Mouse (Mus musculus): ENCODE measurements at regions not wholly inside any gene's neighbourhood (a gene's known extent, or its start where the extent isn't known, plus 50 kb on each side); places are given as distances from the start of the nearest gene placed in this dataset.
"Not testable (repeated sequence)": the region's sequence is repeated elsewhere in the genome, so short reads cannot be mapped to it uniquely, and the experiment has no call there.

GRCm38 (mm10) chr1:141716953-141717352, 1471.0 kb downstream of the Kcnt2 start:
- DNase-seq (ENCODE audit: low spot score in 2 of 2), result no peak

GRCm38 (mm10) chr1:141717510-141717909, 1471.6 kb downstream of the Kcnt2 start:
- no peak for DNase-seq (ENCODE audit: low spot score in 2 of 2)

- DNase-seq (ENCODE audit: low spot score in 2 of 2), result peak in 1 of 2 experiments; percentile 1
These were observed 1495.3 kb downstream of the Kcnt2 start for GRCm38 (mm10) chr1:141741299-141741698.

- DNase-seq (ENCODE audit: low spot score in 2 of 2), result no peak
These were observed 1530.1 kb downstream of the Kcnt2 start for GRCm38 (mm10) chr1:141776059-141776458.

GRCm38 (mm10) chr1:141783367-141783766, 1537.4 kb downstream of the Kcnt2 start:
- DNase-seq (ENCODE audit: low spot score in 2 of 2), result peak; percentile 13 to 29

- DNase-seq (ENCODE audit: low spot score in 2 of 2), result no peak
These were observed 1567.6 kb downstream of the Kcnt2 start for GRCm38 (mm10) chr1:141813315-141814158.

GRCm38 (mm10) chr1:141831444-141831843, 1585.5 kb downstream of the Kcnt2 start:
- DNase-seq (ENCODE audit: low spot score in 2 of 2), result peak in 1 of 2 experiments; percentile 43

- peak in 1 of 2 experiments; percentile 20 for DNase-seq (ENCODE audit: low spot score in 2 of 2)
These were observed 1596.6 kb downstream of the Kcnt2 start for GRCm38 (mm10) chr1:141842547-141842946.

- DNase-seq (ENCODE audit: low spot score in 2 of 2), result not testable (repeated sequence)
These were observed 1607.9 kb downstream of the Kcnt2 start for GRCm38 (mm10) chr1:141853841-141854240.

GRCm38 (mm10) chr1:141884356-141884755, 1638.4 kb downstream of the Kcnt2 start:
- no peak for DNase-seq (ENCODE audit: low spot score in 2 of 2)

- no peak for DNase-seq (ENCODE audit: low spot score in 2 of 2)
These were observed 1652.0 kb downstream of the Kcnt2 start for GRCm38 (mm10) chr1:141897924-141898455.

GRCm38 (mm10) chr1:141911714-141912398, 1665.9 kb downstream of the Kcnt2 start:
- peak in 1 of 2 experiments; percentile 13 for DNase-seq (ENCODE audit: low spot score in 2 of 2)

GRCm38 (mm10) chr1:141926194-141926593, 1680.2 kb downstream of the Kcnt2 start:
- DNase-seq (ENCODE audit: low spot score in 2 of 2), result no peak

GRCm38 (mm10) chr1:141926804-141927203, 1680.8 kb downstream of the Kcnt2 start:
- DNase-seq (ENCODE audit: low spot score in 2 of 2), result no peak

GRCm38 (mm10) chr1:141948055-141948454, 1692.4 kb upstream of the B3galt2 start:
- DNase-seq (ENCODE audit: low spot score in 2 of 2), result no peak

GRCm38 (mm10) chr1:141954323-141954867, 1686.1 kb upstream of the B3galt2 start:
- DNase-seq (ENCODE audit: low spot score in 2 of 2), result no peak

- DNase-seq (ENCODE audit: low spot score in 2 of 2), result no peak
These were observed 1678.7 kb upstream of the B3galt2 start for GRCm38 (mm10) chr1:141961743-141962142.

- no peak for DNase-seq (ENCODE audit: low spot score in 2 of 2)
These were observed 1672.3 kb upstream of the B3galt2 start for GRCm38 (mm10) chr1:141968133-141968532.

- DNase-seq (ENCODE audit: low spot score in 2 of 2), result no peak
These were observed 1666.1 kb upstream of the B3galt2 start for GRCm38 (mm10) chr1:141974329-141974728.

GRCm38 (mm10) chr1:141999769-142000168, 1640.7 kb upstream of the B3galt2 start:
- no peak for DNase-seq (ENCODE audit: low spot score in 2 of 2)

GRCm38 (mm10) chr1:142000335-142000734, 1640.1 kb upstream of the B3galt2 start:
- DNase-seq (ENCODE audit: low spot score in 2 of 2), result no peak

- DNase-seq (ENCODE audit: low spot score in 2 of 2), result no peak
These were observed 1634.1 kb upstream of the B3galt2 start for GRCm38 (mm10) chr1:142006316-142006715.
